10 mouse cellular contexts compared by ENCODE assay signal in the genomic region with DNA sequence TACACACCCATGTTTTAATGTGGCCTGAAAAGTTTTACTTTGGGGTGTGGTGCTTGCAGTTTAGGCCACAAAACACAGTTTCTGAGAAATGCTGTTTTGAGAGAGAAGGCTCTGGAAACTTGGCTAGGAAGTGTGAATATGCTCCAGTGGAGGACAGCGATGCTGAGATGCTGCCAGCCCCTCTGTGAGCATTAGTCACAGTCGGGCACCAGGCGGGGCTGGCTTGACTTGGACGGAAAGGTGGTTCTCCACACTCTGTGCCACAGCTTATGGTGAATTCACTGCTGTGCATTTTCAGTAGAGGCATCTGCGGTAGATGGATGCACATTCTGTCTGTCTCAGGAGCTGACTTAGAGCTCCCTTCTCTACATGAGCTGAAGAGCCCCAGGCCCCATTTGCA.
DNase-seq lines count a peak whose midpoint lies in the region; ATAC-seq lines count a peak whose summit lies in the region.
"Had no signal": no experiment of that assay in that cellular context is flagged by ENCODE, and none has a peak within 500 bp of the region (broad histone marks: within the 10 kb centered on the region; RNA-seq: fewer than 3 reads in every experiment).

No protein-coding gene starts in this region.

- H3K9ac ChIP-seq in limb, embryonic 12.5 days (replicated peaks) = no peak overlapping the region
- no peak overlapping the region for H3K9ac ChIP-seq in limb, embryonic 13.5 days

- H3K4me3 ChIP-seq in limb, embryonic 12.5 days (replicated peaks) = no peak overlapping the region
- no peak overlapping the region for H3K4me3 ChIP-seq in limb, embryonic 10.5 days
- no peak overlapping the region for H3K4me3 ChIP-seq in limb, embryonic 13.5 days

- H3K9me3 ChIP-seq in limb, embryonic 12.5 days = no peaks in the 10 kb centered on the region
- H3K9me3 ChIP-seq in limb, embryonic 10.5 days (replicated peaks) = no peaks in the 10 kb centered on the region
- 0 out of 2 replicates have a peak, but pooled peaks cover 1% of the 10 kb centered on the region for H3K9me3 ChIP-seq in limb, embryonic 13.5 days

- no peaks in the 10 kb centered on the region for H3K4me1 ChIP-seq in limb, embryonic 12.5 days (replicated peaks)
- H3K4me1 ChIP-seq in limb, embryonic 10.5 days = no peaks in the 10 kb centered on the region
- H3K4me1 ChIP-seq in limb, embryonic 13.5 days = peaks cover 6% of the 10 kb centered on the region; the same call in 1 of the 2 replicates

- WGBS in limb, embryonic 12.5 days = 76% methylated on average over 5 of the region's 5 CpGs
- WGBS in limb, embryonic 10.5 days = 86% methylated on average over 5 of the region's 5 CpGs
- 79% methylated on average over 5 of the region's 5 CpGs for WGBS in limb, embryonic 13.5 days

- H3K27me3 ChIP-seq in limb, embryonic 12.5 days = no peaks in the 10 kb centered on the region
- no peaks in the 10 kb centered on the region for H3K27me3 ChIP-seq in limb, embryonic 10.5 days (ENCODE audit: low read depth, poor library complexity, severe bottlenecking)
- no peaks in the 10 kb centered on the region for H3K27me3 ChIP-seq in limb, embryonic 13.5 days

- no peak for ATAC-seq in limb, embryonic 12.5 days (ENCODE audit: insufficient number of reproducible peaks, insufficient read depth, low FRiP score, low TSS enrichment, low read depth)
- ATAC-seq in limb, embryonic 13.5 days (ENCODE audit: low FRiP score, low read depth) = no peak

- peak; percentile 48 to 56 for DNase-seq in cerebellum, adult 18-20 months
- DNase-seq in cerebellum, adult 11-12 months = no peak
- DNase-seq in limb, embryonic 10.5 days (ENCODE audit: low spot score) = no peak
- DNase-seq in cerebellum, adult 9-11 months = peak; percentile 33
- no peak for DNase-seq in spleen, postnatal 4 days (ENCODE audit: low spot score in 2 of 2)
- no peak for DNase-seq in retina, postnatal 1 day
- DNase-seq: heart, postnatal 10 days; kidney, postnatal 14 days had no signal

- no peak overlapping the region for H3K4me2 ChIP-seq in limb, embryonic 12.5 days
- H3K4me2 ChIP-seq in limb, embryonic 13.5 days (replicated peaks) = no peak overlapping the region

- no peaks in the 10 kb centered on the region for H3K36me3 ChIP-seq in limb, embryonic 12.5 days
- no peaks in the 10 kb centered on the region for H3K36me3 ChIP-seq in limb, embryonic 10.5 days
- H3K36me3 ChIP-seq in limb, embryonic 13.5 days = no peaks in the 10 kb centered on the region

- peak overlapping the region; percentile 45; the same call in 1 of the 2 replicates for H3K27ac ChIP-seq in limb, embryonic 12.5 days
- H3K27ac ChIP-seq in limb, embryonic 10.5 days = no peak overlapping the region
- H3K27ac ChIP-seq in limb, embryonic 13.5 days = 0 out of 2 replicates have a peak overlapping the region, but pooled peaks have one; percentile 10

Comparison
In these comparisons a context has a peak if more than half of its experiments do, and no peak if none do; other contexts are left out.
1. DNase-seq: peak in cerebellum, adult 18-20 months (2 of 2) and cerebellum, adult 9-11 months (single experiment); none in cerebellum, adult 11-12 months (single experiment), limb, embryonic 10.5 days (single experiment), spleen, postnatal 4 days (0 of 2) and retina, postnatal 1 day (single experiment).